Mouse (Mus musculus): ENCODE data around the gene Epha2. TPM values are rescaled to one million over a fixed set of nuclear protein-coding genes. Genes with fewer than 3 reads are reported as not detected.

The Epha2 gene
- total RNA-seq, 4 experiments from 2014 or later, result 0.98 to 1.7 (median 1.2) TPM

DNA sequence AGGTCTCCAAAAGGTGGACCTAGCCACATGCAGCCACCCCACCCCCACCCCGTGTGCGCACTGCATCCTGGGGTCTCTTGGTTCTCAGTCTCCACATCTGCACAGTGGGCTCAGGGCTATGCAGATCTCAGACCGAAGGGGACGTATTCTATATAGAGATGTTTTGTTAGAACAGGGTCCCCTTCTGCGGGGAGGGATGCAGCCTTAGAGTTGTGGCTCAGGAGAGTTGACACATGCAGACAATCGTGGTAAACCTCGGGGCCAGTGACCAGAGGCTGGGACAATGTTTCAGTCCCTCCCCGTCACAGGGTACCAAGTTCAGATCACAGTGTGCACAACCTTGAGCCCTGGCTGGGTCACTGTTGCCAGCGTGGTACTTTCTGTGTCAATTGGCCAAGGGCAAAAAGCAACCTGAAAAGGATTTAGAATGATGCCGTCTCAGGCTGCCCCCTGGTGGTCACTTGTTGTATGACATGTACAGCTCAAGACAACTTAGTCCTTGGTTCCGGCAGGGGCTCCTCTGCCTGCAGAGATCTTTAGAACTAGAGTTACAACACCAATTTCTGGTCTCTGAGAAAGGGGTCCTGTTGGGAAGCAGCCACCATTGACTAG lies 62.0 kb downstream of the Epha2 start:
- peak in 1 of 2 experiments; percentile 72 for DNase-seq (ENCODE audit: low spot score in 2 of 2)

GRCm38 (mm10) chr4:141365126-141365525 lies 64.1 kb downstream of the Epha2 start:
- DNase-seq (ENCODE audit: low spot score in 2 of 2), result no peak

DNA sequence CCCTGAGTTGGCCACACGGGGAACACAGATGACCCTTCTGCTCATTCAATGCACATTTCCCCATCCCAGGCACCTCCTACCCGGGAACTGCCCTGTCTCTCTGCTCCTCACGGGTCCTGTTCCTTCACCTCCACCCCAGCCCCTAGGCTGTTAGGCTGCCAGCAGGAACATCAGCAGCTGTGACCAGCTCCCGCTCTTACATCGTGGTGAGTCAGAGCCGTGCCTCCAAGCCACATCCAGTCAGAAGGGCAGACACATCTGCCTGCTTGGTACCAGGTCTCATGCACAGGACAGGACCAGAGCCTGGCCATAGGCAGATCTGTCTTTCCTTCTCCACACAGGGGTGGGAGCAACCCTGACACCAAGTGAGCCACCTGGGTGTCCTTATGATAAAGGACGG lies 64.8 kb downstream of the Epha2 start:
- DNase-seq (ENCODE audit: low spot score in 2 of 2), result no peak

DNA sequence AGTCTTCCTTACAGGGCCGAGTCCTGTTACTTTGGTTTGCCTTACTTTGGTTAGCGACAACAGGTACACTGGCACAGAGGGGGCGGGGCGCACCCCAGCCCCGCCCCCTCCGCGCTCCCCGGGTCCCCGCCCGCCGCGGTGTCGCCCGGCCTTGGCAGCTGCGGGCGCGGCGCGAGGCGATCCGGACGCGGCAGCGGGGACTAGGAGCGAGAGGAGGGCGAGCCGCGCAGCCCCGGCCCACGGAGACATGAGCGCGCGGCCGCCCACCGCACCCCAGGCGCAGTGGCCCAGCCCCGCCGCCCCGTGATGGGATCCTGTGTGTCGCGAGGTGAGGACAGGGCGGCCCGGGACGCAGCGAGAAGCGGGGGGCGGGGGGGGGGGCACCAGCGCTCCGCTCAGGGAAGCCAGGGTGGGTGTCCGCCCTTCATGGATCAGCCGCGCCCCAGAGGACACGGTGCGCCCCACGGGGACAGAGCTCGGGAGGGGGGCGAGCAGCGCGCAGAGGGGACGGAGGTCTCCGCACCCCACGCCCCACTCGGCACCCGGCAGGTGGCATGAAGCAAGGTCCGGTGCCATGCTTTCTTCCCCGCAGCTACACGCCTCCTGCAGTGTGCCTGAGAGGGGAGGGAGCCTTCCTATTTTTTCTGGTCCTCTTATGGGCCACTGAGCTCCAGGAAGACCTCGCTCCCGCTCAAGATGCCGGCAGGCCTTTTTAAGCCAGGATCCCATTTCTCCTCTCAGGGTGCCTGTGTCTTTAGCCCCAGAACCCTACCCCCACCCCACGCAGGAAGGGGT lies 67.2 kb downstream of the Epha2 start, which contains the start of gene Fam131c:
TSS of gene Fam131c (plus strand) at position 224 of the 795 bp plus-strand sequence.
- no peak for DNase-seq (ENCODE audit: low spot score in 2 of 2)

DNA sequence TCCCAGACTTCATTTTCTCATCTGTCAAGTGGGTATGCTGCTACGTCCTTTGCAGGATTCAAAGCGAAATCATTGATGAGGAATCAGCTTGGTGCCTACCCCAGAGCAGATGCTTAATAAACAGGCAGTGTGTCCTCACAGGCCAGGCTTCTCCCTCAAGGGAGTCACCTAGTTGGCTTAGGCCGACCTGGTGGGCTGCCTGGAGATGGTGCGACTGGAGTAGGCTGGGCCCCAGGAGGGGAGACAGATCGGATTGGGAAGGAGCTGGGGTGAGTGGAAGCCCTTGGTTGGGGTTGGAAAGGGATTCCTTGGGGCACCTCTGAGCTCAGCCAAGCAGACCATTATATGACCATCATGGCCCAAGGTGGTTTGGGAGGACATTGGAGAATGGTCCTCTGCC lies 71.4 kb downstream of the Epha2 start:
- no peak for DNase-seq (ENCODE audit: low spot score in 2 of 2)

Small RNA genes within 50 kb of the gene (microRNA-seq; reads per million reads assigned to microRNA genes)
- gene Gm25690, result 0 reads per million in 2 experiments

Other genes with a start within 250 kb of the Epha2 start
- gene Crocc, start 240.7 kb upstream of the Epha2 start, total RNA-seq (2022), result 10 to 100 TPM; 44.2 to 69.2 (median 54.3) TPM
- gene Necap2, start 222.9 kb upstream of the Epha2 start, total RNA-seq (2022), result 10 to 100 TPM; 37.3 to 59.5 (median 44.3) TPM
- gene Spata21, start 212.9 kb upstream of the Epha2 start, total RNA-seq (2022), result under 1 TPM; 0.24 to 0.30 (median 0.29) TPM
- 10 to 100 TPM; 48.3 to 62.8 (median 49.9) TPM for gene Szrd1, start 161.5 kb upstream of the Epha2 start, total RNA-seq (2022)
- 10 to 100 TPM; 25.8 to 31.5 (median 27.5) TPM for gene Fbxo42, start 153.3 kb upstream of the Epha2 start, total RNA-seq (2022)
- gene Rsg1, start 87.3 kb upstream of the Epha2 start, total RNA-seq (2022), result 1 to 10 TPM; 3.3 to 5.0 (median 4.1) TPM
- gene Arhgef19, start 61.7 kb upstream of the Epha2 start, total RNA-seq (2022), result 10 to 100 TPM; 13.7 to 18.3 (median 15.8) TPM
- 1 to 10 TPM; 2.7 to 4.1 (median 3.6) TPM for gene Fam131c, start 67.0 kb downstream of the Epha2 start, total RNA-seq (2022)
- gene Clcnka, start 97.5 kb downstream of the Epha2 start, total RNA-seq (2022), result 1 to 10 TPM in 1 of 4 experiments, under 1 TPM in 1, not detected in 2; 0.39 to 1.8 TPM
- gene Clcnkb, start 114.8 kb downstream of the Epha2 start, total RNA-seq (2022), result under 1 TPM in 1 of 4 experiments, not detected in 3; 0.74 TPM
- under 1 TPM; 0.30 to 0.97 (median 0.73) TPM for gene Hspb7, start 119.5 kb downstream of the Epha2 start, total RNA-seq (2022)
- gene Srarp, start 134.9 kb downstream of the Epha2 start, total RNA-seq (2022), result 1 to 10 TPM; 2.8 to 4.9 (median 3.0) TPM
- 10 to 100 TPM; 36.7 to 42.0 (median 38.0) TPM for gene Zbtb17, start 143.4 kb downstream of the Epha2 start, total RNA-seq (2022)
- gene Spen, start 237.4 kb downstream of the Epha2 start, total RNA-seq (2022), result 10 to 100 TPM; 57.2 to 66.6 (median 62.1) TPM